15 mouse cellular contexts compared by ENCODE assay signal in genomic region chr10:59380411-59380821, GRCm38 (mm10). TPM values are rescaled to one million over a fixed set of nuclear protein-coding genes. Genes with fewer than 3 reads are reported as not detected.
DNase-seq lines count a peak whose midpoint lies in the region; ATAC-seq lines count a peak whose summit lies in the region.
"Had no signal": no experiment of that assay in that cellular context is flagged by ENCODE, and none has a peak within 500 bp of the region (broad histone marks: within the 10 kb centered on the region; RNA-seq: fewer than 3 reads in every experiment).

No protein-coding gene starts in this region.

- no peaks in the 10 kb centered on the region for H3K27me3 ChIP-seq in heart, embryonic 16.5 days (ENCODE audit: control insufficient read depth, insufficient read depth, low read length)
- H3K27me3 ChIP-seq in embryonic facial prominence, embryonic 14.5 days (replicated peaks; ENCODE audit: control insufficient read depth, insufficient read depth, low read length): no peaks in the 10 kb centered on the region
- no peaks in the 10 kb centered on the region for H3K27me3 ChIP-seq in megakaryocyte, embryonic 14.5 days (replicated peaks)
- no peaks in the 10 kb centered on the region for H3K27me3 ChIP-seq in midbrain, embryonic 11.5 days (ENCODE audit: control insufficient read depth, insufficient read depth, low read length)
- H3K27me3 ChIP-seq: forebrain, embryonic 12.5 days; heart, embryonic 15.5 days; midbrain, embryonic 15.5 days had no signal

- no peak overlapping the region for H3K4me2 ChIP-seq in heart, embryonic 16.5 days (ENCODE audit: low read depth, low read length)
- no peak overlapping the region for H3K4me2 ChIP-seq in embryonic facial prominence, embryonic 14.5 days (ENCODE audit: low read depth, low read length)
- H3K4me2 ChIP-seq in midbrain, embryonic 11.5 days: no peak overlapping the region
- H3K4me2 ChIP-seq: forebrain, embryonic 12.5 days; heart, embryonic 15.5 days; midbrain, embryonic 15.5 days had no signal

- intact Hi-C loops in heart, postnatal 14 days (cut with DNase I): no loop called here

- H3K9ac ChIP-seq in heart, embryonic 16.5 days (ENCODE audit: low read length): no peak overlapping the region
- 0 out of 2 replicates have a peak overlapping the region, but pooled peaks have one; percentile 14 for H3K9ac ChIP-seq in embryonic facial prominence, embryonic 14.5 days (ENCODE audit: low read depth, low read length)
- no peak overlapping the region for H3K9ac ChIP-seq in midbrain, embryonic 11.5 days (ENCODE audit: low read length)
- H3K9ac ChIP-seq: forebrain, embryonic 12.5 days; heart, embryonic 15.5 days; midbrain, embryonic 15.5 days had no signal

- H3K36me3 ChIP-seq in heart, embryonic 16.5 days (ENCODE audit: control insufficient read depth, insufficient read depth): 0 out of 2 replicates have a peak, but pooled peaks cover 2% of the 10 kb centered on the region
- H3K36me3 ChIP-seq in embryonic facial prominence, embryonic 14.5 days (ENCODE audit: control insufficient read depth, insufficient read depth, low read length): peaks cover 3% of the 10 kb centered on the region; the same call in 1 of the 2 replicates
- H3K36me3 ChIP-seq in megakaryocyte, embryonic 14.5 days (replicated peaks; ENCODE audit: low read length): peaks cover 25% of the 10 kb centered on the region
- H3K36me3 ChIP-seq in midbrain, embryonic 11.5 days (ENCODE audit: control insufficient read depth, insufficient read depth, low read length): no peaks in the 10 kb centered on the region
- H3K36me3 ChIP-seq: forebrain, embryonic 12.5 days; heart, embryonic 15.5 days; midbrain, embryonic 15.5 days had no signal

- DNase-seq in heart, postnatal 14 days: no peak
- peak; percentile 20 for DNase-seq in ES-CJ7 (ENCODE audit: low read depth, low spot score)
- DNase-seq in embryonic facial prominence, embryonic 14.5 days (ENCODE audit: low spot score): no peak
- no peak for DNase-seq in Muller cell, postnatal 12 days (ENCODE audit: inconsistent ontology term)
- DNase-seq in right cerebral cortex, postnatal 10 days (ENCODE audit: low spot score in 2 of 2): no peak
- DNase-seq in midbrain, embryonic 11.5 days (ENCODE audit: low spot score, missing footprints): no peak
- DNase-seq: adrenal gland, adult 8-10 months; cerebellum, postnatal 10 days; kidney, adult 2 months had no signal

- H3K4me1 ChIP-seq in heart, embryonic 16.5 days (ENCODE audit: control insufficient read depth, insufficient read depth, low read length): no peaks in the 10 kb centered on the region
- H3K4me1 ChIP-seq in embryonic facial prominence, embryonic 14.5 days (ENCODE audit: control insufficient read depth, insufficient read depth, low read length): no peaks in the 10 kb centered on the region
- peaks cover 37% of the 10 kb centered on the region for H3K4me1 ChIP-seq in megakaryocyte, embryonic 14.5 days
- no peaks in the 10 kb centered on the region for H3K4me1 ChIP-seq in midbrain, embryonic 11.5 days (ENCODE audit: control insufficient read depth, insufficient read depth, low read length)
- H3K4me1 ChIP-seq: forebrain, embryonic 12.5 days; midbrain, embryonic 15.5 days had no signal

- H3K27ac ChIP-seq in heart, embryonic 16.5 days (ENCODE audit: low read length): no peak overlapping the region
- no peak overlapping the region for H3K27ac ChIP-seq in embryonic facial prominence, embryonic 14.5 days (replicated peaks; ENCODE audit: low read depth, low read length)
- no peak overlapping the region for H3K27ac ChIP-seq in midbrain, embryonic 11.5 days (ENCODE audit: low read depth, low read length)
- H3K27ac ChIP-seq: forebrain, embryonic 12.5 days; heart, embryonic 15.5 days; midbrain, embryonic 15.5 days had no signal

- no peak overlapping the region for H3K4me3 ChIP-seq in heart, embryonic 16.5 days (ENCODE audit: low read length)
- no peak overlapping the region for H3K4me3 ChIP-seq in embryonic facial prominence, embryonic 14.5 days (ENCODE audit: low read depth, low read length)
- H3K4me3 ChIP-seq in megakaryocyte, embryonic 14.5 days (replicated peaks): peak overlapping the region; percentile 87
- no peak overlapping the region for H3K4me3 ChIP-seq in midbrain, embryonic 11.5 days (ENCODE audit: low read depth, low read length)
- H3K4me3 ChIP-seq: forebrain, embryonic 12.5 days; heart, embryonic 15.5 days; midbrain, embryonic 15.5 days had no signal

- peak; percentile 32; the same call in 1 of the 2 replicates for ATAC-seq in heart, embryonic 16.5 days (replicated peaks; ENCODE audit: extremely low read depth, insufficient read depth, low FRiP score)
- no peak for ATAC-seq in embryonic facial prominence, embryonic 14.5 days (ENCODE audit: low read depth)
- no peak for ATAC-seq in midbrain, embryonic 11.5 days (ENCODE audit: low FRiP score)
- ATAC-seq: midbrain, embryonic 15.5 days had no signal

- WGBS in heart, embryonic 16.5 days: 47% methylated on average over 2 of the region's 2 CpGs
- 61% methylated on average over 2 of the region's 2 CpGs for WGBS in embryonic facial prominence, embryonic 14.5 days
- 93% methylated on average over 2 of the region's 2 CpGs for WGBS in midbrain, embryonic 11.5 days

- peaks cover 3% of the 10 kb centered on the region; the same call in 1 of the 2 replicates for H3K9me3 ChIP-seq in heart, embryonic 16.5 days (replicated peaks; ENCODE audit: control insufficient read depth, low read length)
- H3K9me3 ChIP-seq in embryonic facial prominence, embryonic 14.5 days (ENCODE audit: control insufficient read depth, low read length): no peaks in the 10 kb centered on the region
- no peaks in the 10 kb centered on the region for H3K9me3 ChIP-seq in megakaryocyte, embryonic 14.5 days
- no peaks in the 10 kb centered on the region for H3K9me3 ChIP-seq in midbrain, embryonic 11.5 days (ENCODE audit: control insufficient read depth, low read length)
- H3K9me3 ChIP-seq: forebrain, embryonic 12.5 days; heart, embryonic 15.5 days; midbrain, embryonic 15.5 days had no signal

RNA-seq across cellular contexts. Expression of gene Gm10273, which starts 15.0 kb away (rescaled TPM):
- polyA plus RNA-seq in heart, embryonic 16.5 days (2015; fragmentation: Nextera tagmentation; extraction: Ambion mirVana): 5.9 and 65.1 TPM in 2 replicates
- total RNA-seq in heart, postnatal 14 days (2021): 100 to 1,000 TPM; 132 to 141 TPM
- 16.1 TPM in 1 of 2 replicates, not detected in the other for polyA plus RNA-seq in embryonic facial prominence, embryonic 14.5 days (2014; fragmentation: Nextera tagmentation; extraction: Ambion mirVana)
- polyA plus RNA-seq in megakaryocyte, embryonic 14.5 days (2012; ENCODE audit: insufficient read depth, low replicate concordance): 0.54 TPM in 1 of 2 replicates, not detected in the other
- polyA plus RNA-seq in midbrain, embryonic 11.5 days (2014; fragmentation: Nextera tagmentation; extraction: Ambion mirVana): 2.4 and 3.3 TPM in 2 replicates

RNA-seq across cellular contexts. Expression of gene Pla2g12b, which starts 23.0 kb away (rescaled TPM):
- 0.30 TPM in 1 of 2 replicates, not detected in the other for polyA plus RNA-seq in heart, embryonic 16.5 days (2015; fragmentation: Nextera tagmentation; extraction: Ambion mirVana)
- total RNA-seq in heart, postnatal 14 days (2021): not detected
- polyA plus RNA-seq in embryonic facial prominence, embryonic 14.5 days (2014; fragmentation: Nextera tagmentation; extraction: Ambion mirVana): not detected in 2 replicates
- not detected in 2 replicates for polyA plus RNA-seq in megakaryocyte, embryonic 14.5 days (2012; ENCODE audit: insufficient read depth, low replicate concordance)
- polyA plus RNA-seq in midbrain, embryonic 11.5 days (2014; fragmentation: Nextera tagmentation; extraction: Ambion mirVana): 0.21 TPM in 1 of 2 replicates, not detected in the other
- total RNA-seq: adrenal gland, adult 8-10 months; layer of hippocampus, adult 8-10 months had no signal
- polyA plus RNA-seq: forebrain, embryonic 12.5 days; midbrain, embryonic 15.5 days had no signal

RNA-seq across cellular contexts. Expression of gene P4ha1, which starts 57.3 kb away (rescaled TPM):
- polyA plus RNA-seq in heart, embryonic 16.5 days (2015; fragmentation: Nextera tagmentation; extraction: Ambion mirVana): 57.9 and 58.8 TPM in 2 replicates
- 10 to 100 TPM; 24.5 to 34.7 TPM for total RNA-seq in heart, postnatal 14 days (2021)
- 120 and 121 TPM in 2 replicates for polyA plus RNA-seq in embryonic facial prominence, embryonic 14.5 days (2014; fragmentation: Nextera tagmentation; extraction: Ambion mirVana)
- polyA plus RNA-seq in megakaryocyte, embryonic 14.5 days (2012; ENCODE audit: insufficient read depth, low replicate concordance): 3.7 and 10.7 TPM in 2 replicates
- polyA plus RNA-seq in midbrain, embryonic 11.5 days (2014; fragmentation: Nextera tagmentation; extraction: Ambion mirVana): 41.9 and 45.9 TPM in 2 replicates
